Mouse (Mus musculus): ENCODE results near the gene Sec63.

Sec63 gene

DNA sequence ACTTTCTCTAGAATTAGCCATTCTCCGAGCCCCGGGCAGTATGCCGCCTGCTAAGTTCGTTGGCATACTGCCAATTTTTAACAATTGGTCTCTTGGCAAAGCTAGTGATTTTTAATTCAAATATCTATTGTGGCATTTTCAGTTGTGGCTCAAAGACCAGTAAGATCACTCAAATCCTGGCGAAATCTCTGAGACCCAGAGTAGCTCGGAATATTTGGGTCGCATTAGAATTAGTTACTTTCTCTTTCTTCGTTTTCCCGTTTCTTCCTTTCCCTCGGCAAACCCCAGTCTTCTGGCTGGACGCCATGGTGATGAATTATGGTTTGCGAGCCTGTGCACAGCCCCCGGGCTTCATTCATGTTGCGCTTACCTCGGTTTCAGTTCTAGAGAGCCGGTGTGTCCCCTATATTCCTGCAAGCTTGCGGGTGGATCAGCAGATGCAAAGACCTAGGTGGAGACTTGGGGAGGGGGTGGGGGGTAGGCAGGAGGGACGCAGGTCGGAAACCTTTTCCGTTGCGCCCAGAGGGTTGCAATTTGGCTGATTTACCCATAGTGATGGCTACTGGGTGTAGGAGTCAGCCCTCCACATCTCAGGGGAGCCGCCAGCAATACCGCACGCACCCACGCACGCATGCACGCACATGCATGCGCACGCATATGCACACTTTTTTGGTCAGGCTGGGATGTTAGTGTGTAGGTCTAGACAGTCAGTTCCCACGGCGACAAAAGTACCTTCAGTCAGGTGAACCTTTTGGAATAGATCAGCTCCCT is 102.5 kb downstream of the Sec63 start:
- DNase-seq = peak; percentile 76

DNA sequence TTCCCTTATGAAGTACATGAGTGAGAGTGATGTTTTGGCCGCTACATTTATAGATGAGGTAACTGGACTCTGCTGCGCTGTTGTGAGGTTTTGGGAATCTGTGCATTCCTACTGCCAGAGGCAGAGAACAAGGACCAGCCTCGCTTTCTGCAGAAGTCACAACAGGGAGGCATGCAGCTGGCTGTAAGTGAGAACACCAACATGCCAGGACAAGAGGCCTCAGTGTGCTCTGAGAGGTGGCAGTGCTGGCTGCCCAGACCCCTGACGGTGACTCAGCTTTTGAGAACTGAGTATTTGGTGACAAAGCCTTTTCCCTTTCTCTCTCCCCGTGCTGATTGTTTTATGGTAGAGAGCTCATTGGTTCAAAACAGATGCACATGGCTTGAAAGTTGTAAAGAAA is 103.4 kb downstream of the Sec63 start:
- DNase-seq = no peak

DNA sequence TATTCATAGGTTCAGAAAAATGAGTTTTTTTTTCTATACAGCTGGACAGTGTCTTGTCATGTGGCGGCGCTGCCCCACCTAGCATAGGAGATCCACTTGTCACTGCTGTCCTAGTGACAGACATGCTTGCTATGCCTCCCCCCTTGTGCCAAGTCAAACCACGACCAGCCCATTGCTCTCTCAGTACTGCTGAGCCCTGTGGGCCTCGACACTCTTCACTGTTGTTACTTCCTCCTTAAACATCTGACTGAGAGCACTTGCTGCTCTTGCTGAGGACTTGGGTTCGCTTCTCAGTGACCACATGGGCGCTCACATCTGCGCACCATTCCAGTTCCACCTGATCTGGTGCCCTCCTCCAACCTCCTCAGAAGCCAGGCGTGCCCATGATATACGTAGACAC is 107.1 kb downstream of the Sec63 start:
- DNase-seq = no peak

DNA sequence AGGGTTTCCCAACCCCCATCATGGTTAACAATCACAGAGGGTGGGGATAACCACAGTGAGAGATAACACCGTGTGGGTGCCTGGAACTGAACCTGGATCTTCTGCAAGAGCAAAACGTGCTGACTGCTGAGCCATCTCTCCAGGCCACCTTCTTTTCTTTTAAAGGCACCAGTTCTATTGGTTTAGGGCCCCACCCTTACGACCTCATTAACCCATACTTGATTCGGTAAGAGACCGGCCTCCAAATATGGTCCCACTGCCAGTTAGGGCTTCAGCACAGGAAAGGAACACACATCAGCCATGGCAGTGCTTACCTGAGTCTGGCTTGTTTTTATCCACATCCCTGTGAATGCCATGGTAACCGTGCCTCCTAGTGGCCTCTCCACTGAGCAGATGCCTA is 108.2 kb downstream of the Sec63 start:
- no peak for DNase-seq

DNA sequence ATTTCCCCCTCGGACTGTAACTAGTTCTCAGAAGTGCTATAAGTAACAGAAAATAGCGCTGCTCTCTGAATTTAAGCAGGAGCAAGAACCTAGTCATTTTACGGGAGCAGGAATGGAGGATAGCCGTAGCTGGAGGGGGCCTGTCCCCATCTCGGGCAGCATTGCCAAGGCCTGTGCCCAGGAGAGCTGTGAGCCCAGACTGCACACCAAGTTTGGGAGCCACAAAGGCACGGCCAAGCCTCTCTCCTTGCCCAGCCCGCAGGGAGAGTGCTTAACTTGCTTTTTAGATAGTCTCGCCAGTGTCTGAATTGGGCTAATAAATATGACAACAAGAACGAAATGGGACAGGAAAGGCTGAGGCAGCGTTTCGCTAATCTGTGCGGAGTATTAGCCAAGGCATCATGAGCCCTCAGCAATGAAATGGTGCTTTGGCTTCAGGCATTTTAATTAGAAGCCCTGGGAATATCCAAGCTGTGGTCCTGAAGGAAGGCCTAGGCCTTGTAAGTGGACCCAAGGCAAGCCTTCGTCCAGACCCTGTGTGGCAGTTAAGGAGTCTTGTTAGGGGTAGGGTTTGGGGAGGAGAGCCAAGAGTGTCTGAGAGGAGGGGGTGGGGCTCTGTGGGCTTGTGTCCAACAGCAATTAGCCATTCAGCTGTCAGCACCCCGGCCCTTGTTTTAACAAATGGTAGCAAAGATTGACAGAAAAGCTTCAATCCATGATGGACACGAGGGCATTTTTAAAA is 111.1 kb downstream of the Sec63 start:
- DNase-seq = no peak

DNA sequence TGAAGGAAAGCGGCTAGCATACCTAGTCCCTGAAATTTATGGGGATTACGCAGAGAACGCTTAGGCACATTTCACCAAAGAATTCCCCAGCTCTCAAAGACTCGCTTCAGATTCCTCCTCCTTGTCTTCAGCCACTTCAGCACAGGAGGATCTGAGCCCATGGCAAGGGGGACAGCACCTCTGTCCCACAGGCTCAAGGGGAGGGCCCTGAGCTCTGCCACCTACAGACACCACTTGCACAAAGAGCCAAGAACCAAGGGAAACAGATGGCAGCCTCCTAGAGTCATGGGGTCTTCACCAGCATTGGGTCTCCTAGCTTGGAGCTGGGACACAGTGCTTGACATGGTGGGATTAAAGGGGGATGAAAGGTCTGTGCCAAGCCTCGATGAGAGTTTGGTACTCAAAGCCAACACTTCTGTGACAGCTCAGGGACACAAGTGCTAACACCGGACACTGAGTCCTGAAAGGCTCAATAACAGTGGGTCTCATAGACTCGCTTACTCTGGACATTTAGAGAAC is 111.8 kb downstream of the Sec63 start:
- DNase-seq = no peak

DNA sequence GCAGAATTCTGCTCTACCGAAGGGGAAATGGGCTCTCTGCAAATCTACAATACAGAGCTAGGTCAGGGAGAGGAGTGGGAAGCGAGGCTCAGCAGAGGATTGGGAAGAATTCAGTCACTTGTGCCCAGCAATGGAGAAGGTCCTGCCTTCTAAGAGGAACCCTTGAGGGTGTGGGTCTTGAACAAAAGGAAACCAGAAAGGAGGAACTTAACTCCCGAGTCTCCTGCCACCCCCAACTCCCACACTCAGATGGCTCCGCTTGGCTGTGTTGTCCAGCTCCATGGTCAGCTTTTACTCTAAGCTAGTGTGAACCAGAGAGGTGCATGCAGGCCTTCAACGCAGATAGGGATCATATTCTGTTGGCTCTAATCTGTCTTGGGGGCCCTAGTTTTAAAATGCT is 114.9 kb downstream of the Sec63 start:
- DNase-seq = no peak

DNA sequence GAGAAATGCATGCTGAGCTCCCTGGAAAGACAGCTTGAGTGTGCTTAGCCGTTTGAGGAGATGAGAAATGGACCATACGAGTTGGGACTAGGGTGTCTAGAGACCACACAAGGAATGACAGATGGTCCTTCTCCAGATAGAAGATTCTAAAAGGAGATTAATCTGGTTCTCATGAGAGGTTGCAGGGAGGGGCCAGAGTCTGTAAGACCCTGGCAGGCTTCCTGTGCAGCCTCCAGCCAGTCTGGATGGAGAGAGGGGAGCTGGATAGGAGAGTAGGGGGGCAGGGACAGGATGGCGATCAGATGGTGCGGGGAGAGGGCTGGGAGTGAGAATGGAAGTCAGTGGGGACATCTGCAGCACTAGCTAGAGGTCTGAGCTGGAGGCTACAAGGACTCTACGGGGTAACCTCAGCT is 118.0 kb downstream of the Sec63 start:
- no peak for DNase-seq

DNA sequence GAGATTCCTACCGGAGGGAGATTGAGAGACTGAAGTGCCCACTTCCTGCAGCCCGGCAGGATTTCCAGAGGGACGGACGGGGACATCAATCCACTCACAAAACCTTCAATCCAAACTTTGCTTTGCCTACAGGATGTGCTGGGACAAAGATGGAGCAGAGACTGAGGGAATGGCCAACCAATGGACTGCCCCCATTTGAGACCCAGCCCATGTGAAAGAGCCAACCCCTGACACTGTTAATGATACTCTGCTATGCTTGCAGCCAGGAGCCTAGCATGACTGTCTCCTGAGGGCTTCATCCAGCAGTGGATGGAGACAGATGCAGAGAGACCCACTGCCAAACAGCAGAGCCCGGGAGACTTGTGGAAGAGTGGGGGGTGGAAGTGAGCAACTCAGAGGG is 118.4 kb downstream of the Sec63 start:
- no peak for DNase-seq
